In genomic region chr4:140258968-140259367, GRCm38 (mm10) we compare ENCODE assay signal across 8 mouse cellular contexts. TPM values are rescaled to one million over a fixed set of nuclear protein-coding genes. Genes with fewer than 3 reads are reported as not detected.
DNase-seq lines count a peak whose midpoint lies in the region; ATAC-seq and TF ChIP-seq lines count a peak whose summit lies in the region.

No protein-coding gene starts in this region.

- WGBS in limb, embryonic 11.5 days, result 7% methylated on average over 6 of the region's 6 CpGs
- WGBS in neural tube, embryonic 14.5 days, result 20% methylated on average over 6 of the region's 6 CpGs

- H3K36me3 ChIP-seq in limb, embryonic 11.5 days (ENCODE audit: control insufficient read depth, insufficient read depth, low read length), result no peaks in the 10 kb centered on the region
- H3K36me3 ChIP-seq in neural tube, embryonic 14.5 days (ENCODE audit: control insufficient read depth, insufficient read depth, low read length), result no peaks in the 10 kb centered on the region

- H3K4me3 ChIP-seq in gastrocnemius, adult 2 months, result no peak overlapping the region
- H3K4me3 ChIP-seq in limb, embryonic 11.5 days (ENCODE audit: low read depth, low read length), result no peak overlapping the region
- no peak overlapping the region for H3K4me3 ChIP-seq in neural tube, embryonic 14.5 days (ENCODE audit: low read depth, low read length)

- no peak overlapping the region for H3K4me2 ChIP-seq in limb, embryonic 11.5 days (ENCODE audit: low read depth, severe bottlenecking)
- no peak overlapping the region for H3K4me2 ChIP-seq in neural tube, embryonic 14.5 days (ENCODE audit: low read depth, low read length)

- no peaks in the 10 kb centered on the region for H3K27me3 ChIP-seq in limb, embryonic 11.5 days (ENCODE audit: control insufficient read depth, insufficient read depth, low read length)
- H3K27me3 ChIP-seq in neural tube, embryonic 14.5 days (ENCODE audit: control insufficient read depth, insufficient read depth, low read length), result no peaks in the 10 kb centered on the region

- intact Hi-C loops in gastrocnemius, adult 2 months (cut with DNase I), result loop anchor here (10.0 kb wide), 1 partner anchor 286 kb away; no protein-coding TSS in a partner anchor

- ATAC-seq in hematopoietic stem cell, adult 5-6 weeks (replicated peaks in 1 of 2; ENCODE audit: insufficient read depth in 1 of 2, low FRiP score in 2 of 2, low TSS enrichment in 1 of 2, low read depth in 1 of 2, poor library complexity in 2 of 2, severe bottlenecking in 2 of 2), result peak; percentile 32 to 53; a peak in 3 of 4 replicates
- ATAC-seq in limb, embryonic 11.5 days (ENCODE audit: insufficient number of reproducible peaks, low FRiP score, low TSS enrichment, low read depth), result peak; percentile 83
- peak; percentile 54; the same call in 1 of the 2 replicates for ATAC-seq in neural tube, embryonic 14.5 days (ENCODE audit: low read depth)
- ATAC-seq in monocyte, adult 5-6 weeks (replicated peaks; ENCODE audit: insufficient number of reproducible peaks, low FRiP score, low TSS enrichment, poor library complexity, severe bottlenecking), result no peak

- H3K9ac ChIP-seq in limb, embryonic 11.5 days (ENCODE audit: low read length), result no peak overlapping the region
- no peak overlapping the region for H3K9ac ChIP-seq in neural tube, embryonic 14.5 days (replicated peaks; ENCODE audit: low read depth, low read length)

- H3K9me3 ChIP-seq in limb, embryonic 11.5 days (ENCODE audit: control insufficient read depth, low read length), result no peaks in the 10 kb centered on the region
- H3K9me3 ChIP-seq in neural tube, embryonic 14.5 days (ENCODE audit: control insufficient read depth, low read length), result no peaks in the 10 kb centered on the region

- TF ChIP-seq CTCF in gastrocnemius, adult 2 months (IDR thresholded peaks at IDR 0.05), result no peak

- peak; percentile 45 for DNase-seq in gastrocnemius, adult 2 months
- no peak for DNase-seq in gastrocnemius, postnatal 25 days
- peak; percentile 88 for DNase-seq in embryo, embryonic 11 days
- DNase-seq in limb, embryonic 11.5 days (ENCODE audit: low spot score), result peak; percentile 90
- no peak for DNase-seq in cerebellum, adult 11 months

- no peaks in the 10 kb centered on the region for H3K4me1 ChIP-seq in limb, embryonic 11.5 days (ENCODE audit: control insufficient read depth, insufficient read depth, low read length)
- H3K4me1 ChIP-seq in neural tube, embryonic 14.5 days (ENCODE audit: control insufficient read depth, insufficient read depth, low read length), result no peaks in the 10 kb centered on the region

- H3K27ac ChIP-seq in gastrocnemius, adult 2 months, result no peak overlapping the region
- no peak overlapping the region for H3K27ac ChIP-seq in limb, embryonic 11.5 days (replicated peaks; ENCODE audit: low read depth, low read length)
- no peak overlapping the region for H3K27ac ChIP-seq in neural tube, embryonic 14.5 days (ENCODE audit: low read depth, low read length)

RNA-seq across cellular contexts. Expression of gene Igsf21, which starts 12.4 kb away (rescaled TPM):
- under 1 TPM in 1 of 2 experiments, not detected in 1; 0.22 TPM for total RNA-seq in gastrocnemius, adult 2 months (2021)
- total RNA-seq in gastrocnemius, postnatal 25 days (2021), result under 1 TPM in 1 of 2 experiments, not detected in 1; 0.13 TPM
- not detected in 2 replicates for total RNA-seq in hematopoietic stem cell, adult 5-6 weeks (2017)
- polyA plus RNA-seq in limb, embryonic 11.5 days (2014; fragmentation: Nextera tagmentation; extraction: Ambion mirVana), result 0.07 TPM in 1 of 2 replicates, not detected in the other
- 77.0 and 95.1 TPM in 2 replicates for polyA plus RNA-seq in neural tube, embryonic 14.5 days (2014; fragmentation: Nextera tagmentation; extraction: Ambion mirVana)
- not detected in 3 replicates for total RNA-seq in monocyte, adult 5-6 weeks (2017)

Comparison
In these comparisons a context has a peak if more than half of its experiments do, and no peak if none do; other contexts are left out.
1. DNase-seq: peak in gastrocnemius, adult 2 months (single experiment), embryo, embryonic 11 days (single experiment) and limb, embryonic 11.5 days (single experiment); none in gastrocnemius, postnatal 25 days (single experiment) and cerebellum, adult 11 months (single experiment).